Mouse (Mus musculus) cerebellum, adult 9-11 months (tissue): ENCODE data around the gene Zfp747.
"Not testable (repeated sequence)": the region's sequence is repeated elsewhere in the genome, so short reads cannot be mapped to it uniquely, and the experiment has no call there.

ENCODE experiments used
- DNase-seq: peaks from one replicate; pipeline ENCODE4 v3.0.0; 2022

The Zfp747 gene

DNA sequence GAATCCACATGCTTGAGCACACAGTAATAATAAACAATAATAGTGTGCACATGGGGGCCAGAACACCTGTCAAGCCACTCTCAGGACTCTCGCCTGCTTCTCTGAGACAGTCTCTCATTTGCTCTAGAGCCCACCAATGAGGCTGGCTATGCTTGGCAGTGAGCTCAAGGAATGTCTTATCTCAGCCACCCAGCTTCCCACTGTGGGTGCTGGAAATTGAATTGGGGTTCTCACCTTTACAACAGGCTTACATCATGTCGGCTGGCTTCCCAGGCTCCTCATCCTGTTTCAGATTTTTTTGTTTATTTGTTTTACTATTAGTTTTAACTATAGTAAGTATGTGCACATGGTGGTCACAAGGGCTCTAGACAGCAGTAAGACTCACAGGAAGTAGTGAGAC, 4.6 kb downstream of the Zfp747 start:
- no peak for DNase-seq

DNA sequence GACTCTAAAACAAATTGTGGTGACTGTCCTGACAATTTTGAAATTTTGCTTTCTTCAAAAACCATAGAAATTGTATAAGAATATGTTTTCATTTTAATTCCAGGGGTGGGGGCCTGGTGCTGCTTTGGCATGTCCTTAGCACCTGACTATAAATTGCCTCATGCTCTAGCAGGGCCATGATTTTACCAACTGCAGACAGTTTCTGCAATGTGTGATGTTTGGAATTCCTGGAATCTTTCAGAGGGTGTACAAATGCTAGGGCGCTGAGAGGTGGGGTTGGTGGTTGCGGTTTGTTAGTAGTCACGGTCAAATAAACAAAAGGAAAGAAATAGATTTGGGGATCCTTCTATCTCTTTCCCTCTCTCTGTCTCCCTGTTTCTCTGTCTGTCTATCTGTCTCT, 9.6 kb downstream of the Zfp747 start:
- DNase-seq: no peak

DNA sequence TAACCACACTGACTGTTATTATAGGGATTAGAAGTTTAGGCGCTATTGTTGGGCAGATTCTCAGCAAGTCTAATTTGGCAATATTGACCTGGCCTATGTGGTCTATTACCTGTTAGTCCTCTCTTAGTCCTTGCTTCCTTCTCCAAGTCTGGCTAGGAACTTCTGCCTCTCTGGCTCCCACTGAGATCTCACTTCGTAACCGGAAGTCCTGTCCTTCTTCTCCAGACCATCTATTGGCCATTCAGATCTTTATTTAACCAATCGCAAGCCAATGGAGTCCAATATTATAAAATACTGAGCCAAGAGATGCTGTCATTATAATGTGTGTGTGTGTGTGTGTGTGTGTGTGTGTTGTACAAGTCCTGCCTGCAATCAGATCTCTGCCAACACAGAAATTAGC, 11.7 kb downstream of the Zfp747 start:
- peak; percentile 71 for DNase-seq

DNA sequence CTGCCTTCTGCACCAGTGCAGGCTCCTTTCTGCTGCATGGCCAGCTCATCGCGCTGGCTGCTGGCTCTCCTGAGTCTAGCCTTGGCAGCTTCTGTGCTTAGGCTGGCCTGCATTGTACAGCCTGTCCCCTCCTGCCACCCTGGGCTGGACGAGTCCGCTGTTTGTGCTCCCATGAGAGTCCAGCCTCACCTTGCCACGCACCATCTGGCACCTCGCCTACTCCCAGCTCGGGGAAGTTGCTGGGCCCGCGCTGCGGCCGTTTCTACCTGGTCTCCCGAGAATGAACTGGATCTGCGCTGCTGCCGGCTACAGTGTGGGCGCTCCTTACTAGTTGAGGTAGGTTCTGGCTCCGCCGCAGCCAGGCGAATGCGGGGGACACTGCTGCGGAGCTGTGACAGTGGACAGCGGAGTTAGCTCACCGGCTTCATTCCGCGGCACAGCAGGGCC, 12.4 kb downstream of the Zfp747 start:
- peak; percentile 78 for DNase-seq

DNA sequence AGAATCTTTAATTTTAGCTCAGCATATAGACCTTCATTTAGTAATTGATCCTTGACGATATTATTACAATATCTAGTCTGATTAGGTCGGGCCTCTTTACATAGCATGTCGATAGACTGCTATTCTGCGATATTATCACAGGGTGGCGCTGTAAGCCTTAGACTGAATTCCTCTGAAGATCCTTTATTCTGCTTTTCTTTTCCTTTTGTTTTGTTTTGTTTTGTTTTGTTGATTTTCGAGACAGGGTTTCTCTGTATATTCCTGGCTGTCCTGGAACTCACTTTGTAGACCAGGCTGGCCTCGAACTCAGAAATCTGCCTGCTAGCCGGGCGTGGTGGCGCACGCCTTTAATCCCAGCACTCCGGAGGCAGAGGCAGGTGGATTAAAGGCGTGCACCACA, 13.4 kb downstream of the Zfp747 start:
- DNase-seq: not testable (repeated sequence)

DNA sequence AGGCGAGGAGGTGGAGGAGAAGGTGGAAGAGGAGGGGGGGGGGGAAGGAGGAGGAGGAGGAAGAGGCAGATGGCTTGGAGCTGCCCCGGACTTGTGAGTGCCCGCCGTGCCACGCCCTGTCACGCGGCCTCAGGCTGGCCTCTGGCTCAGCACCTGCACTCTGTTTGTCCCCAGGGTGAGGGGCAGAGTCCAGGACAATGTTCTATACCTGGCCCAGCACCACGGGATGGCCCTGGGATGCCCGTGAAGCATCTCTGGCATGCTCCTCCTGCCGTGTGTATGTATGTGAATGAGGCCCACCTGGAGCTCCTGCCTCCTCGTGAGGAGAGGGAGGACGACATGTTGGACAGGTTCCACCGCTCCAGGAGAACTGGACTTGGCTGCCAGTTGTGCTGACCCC, 14.4 kb downstream of the Zfp747 start:
- DNase-seq: peak; percentile 57

DNA sequence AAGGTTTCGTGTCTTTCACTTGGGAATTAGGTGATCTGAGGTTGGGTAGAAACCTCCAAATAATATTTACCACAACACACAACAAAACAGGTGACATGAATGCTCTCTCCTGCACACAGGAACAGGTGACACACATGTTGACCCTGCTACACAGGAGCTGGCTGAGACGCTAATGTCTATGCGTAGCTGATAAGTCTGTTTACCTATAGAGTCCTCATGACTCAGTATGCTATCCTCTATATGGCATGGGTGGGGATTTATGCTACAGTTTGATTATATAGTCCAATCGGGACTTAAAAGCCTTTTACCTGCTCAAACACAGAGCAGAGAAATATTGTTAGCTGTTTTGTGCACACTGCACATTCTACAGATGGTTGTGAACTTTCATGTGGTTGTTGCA, 15.6 kb downstream of the Zfp747 start:
- DNase-seq: no peak

DNA sequence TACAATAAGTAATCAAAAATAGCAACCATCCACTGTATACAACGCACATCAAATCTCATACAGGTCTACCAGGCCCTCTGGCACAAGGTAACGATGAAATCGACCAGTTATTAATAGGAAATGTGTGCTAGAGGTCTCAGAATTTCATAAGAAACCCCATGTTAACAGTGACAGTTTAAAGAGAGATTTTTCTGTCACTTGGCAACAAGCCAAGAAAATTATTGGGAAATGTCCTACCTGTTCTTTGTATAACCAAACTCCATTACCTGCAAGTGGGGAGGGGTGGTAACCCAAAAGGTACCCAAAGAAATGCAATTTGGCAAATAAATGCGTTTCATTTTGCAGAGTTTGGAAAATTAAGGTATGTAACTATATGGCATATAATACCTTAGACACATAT, 17.4 kb downstream of the Zfp747 start:
- DNase-seq: no peak

DNA sequence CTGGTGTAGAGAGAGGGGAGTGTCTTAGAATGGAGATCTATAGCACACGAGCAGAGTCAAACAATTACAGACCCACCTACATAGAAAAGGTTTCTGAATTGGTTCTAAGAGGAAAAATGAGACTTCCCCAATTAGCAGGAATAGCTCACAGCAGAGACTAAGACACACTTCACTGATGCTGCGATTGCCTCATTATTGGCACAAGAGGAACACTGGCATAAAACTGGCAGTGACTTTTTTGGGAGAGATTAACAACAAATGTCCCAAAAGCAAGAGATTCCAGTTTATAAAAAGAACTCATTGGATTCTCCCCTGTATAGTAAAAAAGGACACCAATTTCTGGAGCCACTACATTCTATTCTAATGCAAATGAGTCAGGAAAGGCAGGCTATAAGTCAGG, 18.0 kb downstream of the Zfp747 start:
- no peak for DNase-seq

DNA sequence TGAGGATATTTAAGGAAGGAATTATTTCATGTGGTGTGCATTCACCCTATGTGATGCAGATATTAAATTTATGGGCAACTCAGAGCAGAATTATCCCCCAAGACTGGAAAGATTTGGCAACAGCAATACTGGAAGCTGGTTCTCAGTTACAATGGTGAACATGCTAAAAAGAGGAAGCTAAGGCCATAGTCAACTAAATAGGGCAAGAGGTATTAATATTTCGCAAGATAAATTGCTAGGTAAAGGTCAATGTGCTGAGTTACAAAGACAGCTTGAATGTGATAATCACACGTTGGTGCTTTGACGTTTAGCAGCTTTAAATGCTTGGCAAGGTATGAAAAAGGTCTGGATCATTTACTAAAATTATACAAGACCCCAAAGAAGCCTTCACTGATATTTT, 20.1 kb downstream of the Zfp747 start:
- DNase-seq: no peak

DNA sequence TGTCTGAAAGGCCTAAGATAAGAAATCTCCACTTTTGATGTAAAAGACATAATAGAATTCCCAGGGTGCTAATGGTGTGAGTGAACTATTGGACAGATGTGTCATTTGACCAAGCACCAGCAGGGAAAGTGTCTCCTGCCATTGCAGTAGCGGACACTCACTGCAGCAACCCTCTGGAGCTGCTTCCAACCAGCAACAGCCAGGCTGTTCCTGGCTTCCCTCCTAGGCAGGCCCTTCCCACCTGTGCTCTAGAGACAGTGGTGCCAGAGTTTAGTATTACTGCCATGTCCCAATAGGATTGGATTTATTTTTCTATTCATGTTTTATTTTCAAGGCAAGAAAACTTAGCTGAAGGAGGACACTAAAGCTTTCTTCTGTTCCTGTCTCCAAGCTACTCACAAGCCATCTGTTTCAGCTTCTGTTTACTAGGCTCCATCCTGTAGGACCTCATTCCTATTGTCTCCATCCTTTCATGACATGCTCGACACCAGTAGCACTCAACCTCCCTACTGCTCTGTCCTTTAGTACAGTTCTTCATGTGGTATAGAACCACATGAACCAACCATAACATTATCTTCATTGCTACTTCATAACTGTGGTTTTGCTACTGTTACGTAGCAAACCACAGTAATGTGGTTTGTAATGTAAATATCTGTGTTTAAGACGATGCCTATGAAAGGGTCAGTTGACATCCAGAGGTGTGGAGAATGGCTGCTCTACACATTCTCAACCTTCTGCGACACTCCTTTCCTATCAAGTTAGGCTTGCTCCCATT, 24.4 kb downstream of the Zfp747 start:
- no peak for DNase-seq

DNA sequence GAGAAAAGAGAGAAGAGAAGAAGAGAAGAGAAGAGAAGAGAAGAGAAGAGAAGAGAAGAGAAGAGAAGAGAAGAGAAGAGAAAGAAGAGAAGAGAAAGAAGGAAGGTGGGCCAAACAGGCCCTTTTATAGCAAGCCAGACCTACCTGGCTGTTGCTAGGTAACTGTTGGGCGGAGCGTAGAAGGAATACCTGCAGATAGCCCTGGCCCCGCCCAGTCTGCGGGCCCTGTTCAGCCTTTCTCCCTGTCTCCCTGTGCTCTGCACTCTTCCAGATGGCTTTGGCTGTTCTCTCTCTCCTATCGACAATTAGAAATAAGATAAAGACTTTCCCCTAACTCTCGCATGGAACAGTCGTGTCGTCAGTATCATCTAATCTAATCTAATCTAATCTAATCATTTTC, 29.2 kb downstream of the Zfp747 start:
- peak; percentile 61 for DNase-seq

DNA sequence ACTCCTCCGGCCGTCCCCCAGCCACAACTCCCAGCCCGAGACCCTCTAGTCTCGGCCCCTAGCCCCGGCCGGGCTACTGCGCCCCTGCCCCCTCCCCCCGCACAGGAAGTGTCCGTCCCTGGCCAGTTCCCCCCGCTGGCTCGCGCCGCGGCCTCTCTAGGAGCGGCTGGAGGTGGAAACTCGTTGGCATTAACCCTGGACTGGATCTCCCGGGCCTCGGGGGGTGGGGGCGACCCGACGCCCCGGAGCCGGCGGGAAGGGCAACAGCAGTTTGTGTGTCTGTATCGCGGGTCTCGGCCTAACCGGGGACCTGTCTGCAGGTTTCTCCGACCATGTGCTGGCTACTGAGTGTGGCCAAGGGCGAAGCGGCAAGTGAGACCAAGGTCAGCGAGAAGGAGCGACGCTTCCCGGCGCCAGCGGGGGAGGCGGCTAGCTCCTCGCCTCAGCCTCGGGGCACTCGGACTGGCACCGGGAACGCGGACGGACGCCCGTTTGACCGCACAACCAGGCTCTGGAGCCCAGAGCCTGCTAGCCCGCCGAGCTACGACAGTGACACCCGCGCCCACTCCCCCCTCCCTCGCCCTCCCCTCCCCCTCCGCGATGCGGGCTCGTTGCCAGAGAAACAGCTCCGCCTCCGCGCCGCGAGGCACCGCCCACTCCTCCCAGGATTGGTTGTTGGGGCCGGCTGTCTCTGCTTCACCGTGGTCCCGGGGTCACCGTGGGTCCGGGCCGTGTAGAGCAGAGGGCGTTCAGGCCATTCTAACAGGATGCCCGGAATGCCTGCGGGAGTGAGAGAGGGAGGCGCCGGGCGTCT, 30.1 kb downstream of the Zfp747 start, which contains the start of gene Zfp768:
Zfp768 (minus strand) TSS at position 78 of the 814 bp plus-strand sequence.
- DNase-seq: peak; percentile 94

DNA sequence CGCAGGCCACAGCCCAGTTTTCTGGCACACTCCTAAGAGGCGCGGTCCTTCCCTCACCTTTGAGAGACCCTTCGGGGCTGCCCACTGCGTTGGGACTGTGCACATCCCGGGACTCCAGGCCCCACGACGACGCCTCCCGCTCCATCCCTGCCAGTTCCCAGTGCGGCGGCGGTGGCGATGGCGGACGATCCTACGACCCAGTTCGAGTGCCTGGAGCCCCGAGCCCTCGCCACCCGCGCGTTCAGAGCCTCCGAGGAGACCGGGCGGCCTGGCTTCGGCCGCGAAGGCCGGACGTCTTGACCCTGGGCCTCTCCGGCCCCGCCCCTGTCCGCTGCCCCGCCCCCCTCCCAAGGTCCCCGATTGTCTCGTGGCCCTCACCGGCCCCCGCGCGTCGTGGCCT, 30.8 kb downstream of the Zfp747 start:
- peak; percentile 83 for DNase-seq

DNA sequence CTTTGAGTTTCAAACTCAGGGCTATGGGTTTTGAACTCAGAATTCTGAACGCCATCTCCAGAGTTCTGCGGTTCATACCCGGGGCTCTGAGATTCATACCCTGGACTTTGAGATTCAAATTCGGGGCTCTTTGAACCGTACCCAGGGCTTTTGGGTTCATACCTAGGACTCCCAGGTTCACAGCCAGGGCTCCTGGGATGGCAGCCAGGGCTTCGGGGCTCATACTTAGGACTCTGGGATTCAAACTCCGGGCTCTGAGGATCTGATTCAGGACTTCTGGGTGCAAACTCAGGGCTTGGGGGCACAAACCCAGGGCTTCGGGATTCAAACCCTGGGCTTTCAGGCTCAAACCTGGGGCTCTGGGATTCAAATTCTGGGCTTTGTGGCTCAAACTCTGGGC, 31.5 kb downstream of the Zfp747 start:
- DNase-seq: peak; percentile 46

DNA sequence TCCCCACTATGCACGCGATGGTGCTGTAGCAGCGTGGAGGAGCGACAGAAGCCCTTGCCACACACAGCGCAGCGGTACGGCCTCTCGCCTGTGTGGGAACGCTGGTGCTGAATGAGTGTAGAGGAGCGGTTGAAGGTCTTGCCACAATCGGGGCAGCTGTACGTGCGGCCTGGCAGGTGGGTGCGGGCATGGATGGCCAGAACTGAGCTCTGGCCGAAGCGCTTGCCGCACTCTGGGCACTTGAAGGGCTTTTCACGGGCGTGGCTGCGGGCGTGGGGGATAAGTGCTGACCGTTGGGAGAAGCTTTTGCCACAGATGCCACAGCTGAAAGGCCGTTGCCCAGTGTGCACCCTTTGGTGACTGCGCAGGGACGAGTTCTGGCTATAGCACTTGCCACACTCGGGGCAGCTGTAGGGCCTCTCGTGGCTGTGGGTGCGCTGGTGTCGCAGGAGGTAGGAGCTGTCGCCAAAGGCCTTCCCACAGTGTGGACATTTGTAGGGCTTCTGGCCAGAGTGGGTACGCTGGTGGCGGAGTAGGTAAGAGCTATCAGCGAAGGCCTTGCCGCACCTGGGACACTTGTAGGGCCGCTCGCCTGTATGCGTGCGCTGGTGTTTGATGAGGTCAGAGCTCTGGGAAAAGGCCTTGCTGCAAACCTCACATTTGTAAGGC, 32.4 kb downstream of the Zfp747 start:
- DNase-seq: no peak

DNA sequence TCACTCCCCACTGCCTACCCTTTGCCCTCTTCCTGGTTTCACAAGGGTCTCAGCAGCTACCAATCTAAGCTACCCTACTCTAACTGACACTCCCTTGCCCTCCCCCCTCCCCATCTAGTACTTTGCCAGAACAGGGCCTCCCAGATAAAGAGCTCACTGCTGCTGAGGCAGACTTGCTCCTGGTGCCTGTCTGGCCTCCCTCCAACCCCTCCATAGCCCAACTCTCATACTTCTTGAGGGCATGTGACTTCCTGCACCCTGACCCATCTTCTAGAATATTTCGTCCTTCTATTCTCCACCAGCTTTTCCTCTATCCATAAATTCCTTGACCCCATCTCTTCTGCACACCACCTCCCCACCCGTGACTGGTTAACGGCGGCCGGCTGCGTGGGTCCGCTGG, 33.0 kb downstream of the Zfp747 start:
- no peak for DNase-seq

DNA sequence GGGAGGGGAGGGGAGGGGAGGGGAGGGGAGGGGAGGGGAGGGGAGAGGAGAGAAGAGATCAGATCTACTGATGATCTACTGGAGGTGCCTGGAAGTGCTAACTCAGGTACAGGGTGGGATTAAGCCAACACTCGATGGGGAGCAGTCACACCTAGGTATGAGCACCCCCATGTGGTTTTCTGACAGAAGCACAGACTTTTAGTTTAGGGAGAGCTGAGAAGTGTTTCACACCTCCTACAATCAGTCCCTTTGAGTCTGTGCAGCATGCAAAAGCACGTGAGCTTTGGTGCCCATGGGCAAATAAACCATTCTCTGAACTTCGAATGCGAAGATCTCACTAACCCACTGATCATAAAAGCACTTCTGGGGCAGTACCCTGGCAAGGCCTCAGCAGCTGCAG, 33.5 kb downstream of the Zfp747 start:
- DNase-seq: no peak

DNA sequence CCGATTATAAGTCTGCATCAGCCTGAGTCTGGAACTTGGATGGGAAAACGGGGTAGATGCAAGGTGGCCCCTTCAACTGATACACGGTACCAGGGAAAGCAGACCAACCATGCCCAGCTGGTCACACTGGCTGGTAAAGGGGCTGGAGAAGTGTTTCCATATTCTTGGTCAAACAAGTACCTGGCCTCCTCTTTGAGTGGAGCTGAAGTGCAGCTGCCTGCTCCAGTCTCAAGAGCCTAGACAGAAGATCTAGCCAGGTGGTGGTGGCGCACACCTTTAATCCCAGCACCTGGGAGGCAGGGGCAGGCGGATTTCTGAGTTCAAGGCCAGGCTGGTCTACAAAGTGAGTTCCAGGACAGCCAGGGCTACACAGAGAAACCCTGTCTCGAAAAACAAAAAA, 34.0 kb downstream of the Zfp747 start:
- DNase-seq: not testable (repeated sequence)

DNA sequence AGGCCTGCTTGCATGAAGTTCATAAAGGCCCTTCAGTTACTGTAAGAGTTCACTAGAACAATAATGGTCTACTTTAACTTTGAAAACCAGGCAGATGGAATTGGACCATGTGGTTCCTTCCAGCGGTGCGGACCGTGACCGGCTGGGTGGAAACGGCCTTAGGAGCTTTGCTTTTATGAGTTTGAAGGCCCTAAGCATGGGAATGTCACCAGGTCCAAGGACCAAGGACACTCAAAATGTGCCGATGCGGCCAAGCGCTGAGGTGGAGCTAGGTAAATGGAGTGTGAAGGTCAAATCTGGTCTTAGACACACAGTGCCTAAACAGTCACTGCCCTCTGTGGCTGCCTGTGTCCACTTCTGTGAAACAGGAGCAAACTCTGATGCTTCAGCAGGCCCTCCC, 34.5 kb downstream of the Zfp747 start:
- DNase-seq: no peak

DNA sequence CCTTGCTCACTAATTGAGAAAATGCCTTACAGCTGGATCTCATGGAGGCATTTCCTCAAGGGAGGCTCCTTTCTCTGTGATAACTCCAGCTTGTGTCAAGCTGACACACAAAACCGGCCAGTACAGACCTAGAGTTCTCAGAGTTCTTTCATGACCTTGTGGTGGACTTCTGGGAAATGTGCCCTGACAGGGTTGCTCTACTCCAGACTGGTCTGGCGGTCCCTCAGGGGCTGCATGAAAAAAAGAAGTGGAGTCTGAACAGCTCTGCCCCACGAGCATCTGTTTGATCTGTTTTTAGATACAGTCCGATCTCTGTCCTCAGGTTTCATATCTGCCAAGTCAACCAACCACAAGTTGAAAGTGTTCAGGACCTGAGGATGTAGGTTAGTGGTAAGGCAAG, 38.2 kb downstream of the Zfp747 start:
- no peak for DNase-seq

DNA sequence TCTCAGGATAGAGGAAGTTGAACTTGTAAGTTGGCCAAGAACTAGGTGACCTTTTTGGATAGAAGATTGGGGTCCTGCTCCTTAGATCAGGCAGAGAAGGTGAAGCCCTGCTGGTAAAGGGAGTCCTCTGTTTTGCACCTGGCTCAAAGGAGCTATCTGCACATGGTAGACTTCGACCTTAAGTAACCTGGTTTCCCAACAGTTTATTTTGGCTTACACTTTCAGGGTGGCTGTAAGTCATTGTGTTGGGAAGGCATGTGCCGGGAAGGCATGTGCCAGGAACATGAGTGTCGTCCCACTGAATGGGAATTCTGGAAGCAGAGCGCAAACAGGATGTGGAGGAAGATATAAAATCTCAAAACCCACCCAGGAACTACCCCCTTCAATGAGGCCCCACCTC, 40.2 kb downstream of the Zfp747 start:
- DNase-seq: no peak

DNA sequence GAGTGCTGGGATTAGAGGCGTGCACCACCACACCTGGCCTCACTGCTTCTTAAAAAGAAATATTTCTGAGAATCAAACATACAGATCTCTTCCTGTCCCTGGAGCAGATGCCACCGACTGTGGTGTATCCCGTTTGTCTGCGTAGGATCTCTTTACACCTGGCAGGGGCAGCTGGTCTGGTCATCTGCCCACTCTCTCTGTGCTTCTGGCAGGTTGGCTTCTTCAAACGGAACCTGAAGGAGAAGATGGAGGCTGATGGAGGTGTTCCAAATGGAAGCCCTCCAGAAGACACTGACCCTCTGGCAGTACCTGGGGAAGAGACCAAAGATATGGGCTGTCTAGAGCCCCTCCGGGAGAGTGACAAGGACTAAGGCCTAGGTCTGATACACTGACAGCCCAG, 42.6 kb downstream of the Zfp747 start:
- DNase-seq: no peak

DNA sequence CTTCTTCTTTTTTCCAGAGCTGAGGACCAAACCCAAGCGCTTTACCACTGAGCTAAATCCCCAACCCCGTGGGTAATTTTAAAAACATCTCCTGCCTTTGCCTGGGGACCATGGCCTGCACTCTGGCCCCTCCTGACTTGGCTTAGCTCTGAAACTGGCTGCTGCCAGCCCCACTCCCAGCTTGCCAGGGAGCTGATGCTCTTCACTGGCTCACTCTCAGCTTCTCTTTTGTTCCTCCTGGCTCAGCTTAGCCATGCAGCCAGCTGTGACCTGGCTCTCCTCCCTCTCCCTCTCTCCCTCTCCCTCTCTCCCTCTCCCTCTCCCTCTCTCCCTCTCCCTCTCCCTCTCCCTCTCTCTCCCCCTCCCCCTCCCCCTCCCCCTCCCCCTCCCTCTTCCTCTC, 49.2 kb downstream of the Zfp747 start:
- peak; percentile 45 for DNase-seq
